Mouse (Mus musculus) ovary, postnatal 10 days (tissue): ENCODE results near the gene Jup.

Experiments
- DNase-seq: peaks from one replicate; pipeline ENCODE4 v3.0.0; 2022; ENCODE audit warnings: low spot score

Gene Jup

DNA sequence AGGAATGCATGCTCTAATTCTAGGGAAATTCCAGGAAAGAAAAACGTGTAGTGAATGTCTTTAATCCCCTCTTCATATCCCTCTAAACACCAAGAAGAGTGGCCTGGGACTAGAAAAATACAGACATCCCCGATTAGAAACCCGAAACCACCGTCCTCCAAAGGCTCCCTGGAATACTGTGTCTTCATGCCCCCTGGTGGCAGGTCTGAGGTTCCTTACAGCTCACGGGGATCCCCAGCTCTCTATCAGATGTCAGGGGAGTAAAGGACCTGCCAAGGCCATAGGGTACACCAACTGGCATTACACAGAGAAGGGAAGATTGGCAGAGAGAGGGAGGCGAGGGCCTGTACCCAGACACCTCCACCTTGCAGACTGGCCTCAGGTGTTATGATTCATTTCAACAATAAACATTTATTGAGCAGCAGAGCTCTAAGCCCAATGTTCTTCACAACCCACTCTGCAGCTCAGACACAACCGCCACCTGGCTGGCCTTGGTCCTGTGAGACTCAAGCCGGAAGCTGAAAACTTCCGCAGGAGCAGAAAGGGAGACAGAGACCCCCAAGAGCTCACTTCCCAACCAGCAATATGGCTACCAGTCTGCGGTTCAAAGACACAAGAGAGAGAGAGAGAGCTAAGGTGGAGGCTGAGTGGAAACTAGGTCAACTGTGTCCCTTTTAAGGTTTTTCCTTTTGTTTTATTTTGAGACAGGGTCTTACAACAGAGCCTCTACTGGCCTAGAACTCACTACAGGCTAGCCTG, 10.7 kb upstream of the Jup start:
- no peak for DNase-seq

DNA sequence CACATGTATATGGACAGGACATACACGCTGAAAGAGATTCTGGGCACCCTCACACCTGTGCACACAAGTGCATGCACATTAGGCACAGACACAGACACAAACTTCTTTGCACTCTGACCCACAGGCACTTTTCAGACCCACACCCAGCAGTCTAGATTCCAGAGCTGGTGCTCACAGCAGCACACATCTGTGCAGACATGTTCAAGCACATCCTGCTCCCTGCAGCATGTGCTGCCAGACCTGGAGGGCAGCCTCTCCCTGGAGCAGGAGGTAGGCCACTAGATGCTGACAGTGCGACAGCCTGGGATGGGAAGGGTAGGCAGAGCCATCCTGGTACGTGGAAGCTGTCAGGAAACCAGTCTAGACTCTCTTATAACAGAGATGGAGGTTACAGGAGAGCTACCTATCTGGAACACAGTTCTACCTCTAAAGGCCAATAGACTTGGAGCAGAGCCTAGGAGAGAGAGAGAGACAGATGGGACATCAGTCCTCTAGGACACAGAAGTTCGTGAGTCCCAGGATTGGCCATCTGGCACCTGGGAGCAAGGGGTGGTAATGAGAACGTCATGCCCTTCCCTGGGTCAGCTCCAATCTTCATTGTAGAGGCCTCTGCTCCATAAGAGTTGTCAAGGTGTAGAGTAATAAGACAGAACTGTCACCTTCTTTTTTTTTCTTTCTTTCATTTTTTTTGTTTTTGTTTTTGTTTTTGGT, 9.6 kb upstream of the Jup start:
- no peak for DNase-seq

DNA sequence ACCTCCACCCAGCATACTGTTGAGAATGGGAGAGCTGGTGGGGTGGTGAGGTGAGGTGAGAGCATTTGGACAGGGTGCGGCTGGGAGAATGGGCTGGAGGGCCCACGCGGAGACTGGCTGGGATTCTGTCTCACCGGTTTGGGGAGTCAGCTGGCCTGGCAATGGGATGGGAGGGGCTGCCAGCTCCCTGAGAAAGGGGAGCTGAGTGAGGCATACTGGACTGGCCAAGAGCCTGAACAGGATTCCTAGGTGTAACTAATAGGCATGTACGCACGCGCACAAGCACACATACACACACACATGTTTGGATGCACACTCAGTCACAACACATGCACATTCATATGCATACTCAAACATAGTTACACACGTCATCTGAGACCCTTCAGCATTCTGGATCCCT, 8.7 kb upstream of the Jup start:
- DNase-seq, result no peak

DNA sequence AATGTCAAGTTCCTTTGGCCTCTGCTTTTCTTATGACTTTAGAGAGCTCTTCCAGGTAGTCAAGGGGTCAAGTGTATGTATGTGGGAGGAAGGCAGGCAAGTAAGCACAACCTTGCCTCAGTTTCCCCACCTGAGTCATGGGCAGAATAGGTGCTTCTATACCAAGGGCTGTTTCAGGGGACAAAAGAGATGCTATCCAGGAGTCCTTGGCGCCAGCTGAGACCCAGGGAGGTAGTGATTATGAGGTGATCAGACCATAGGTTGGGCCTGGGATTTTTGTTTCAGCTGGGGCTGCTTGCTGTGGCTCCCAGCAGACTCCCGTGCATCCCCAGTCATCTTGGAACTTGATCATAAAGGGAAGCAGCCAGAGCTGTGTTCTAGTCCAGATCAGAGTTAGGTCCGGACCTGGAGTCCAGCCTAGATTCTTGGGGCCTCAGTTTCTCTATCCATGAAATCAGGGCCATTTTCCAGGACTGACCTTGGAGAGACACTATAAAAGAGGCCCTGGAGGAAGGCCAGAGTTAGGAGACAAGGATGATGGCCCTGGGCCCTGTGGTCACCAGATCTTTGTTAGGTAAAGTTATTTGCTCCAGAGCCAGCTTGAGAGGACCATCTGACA, 7.0 kb upstream of the Jup start:
- DNase-seq, result no peak

- DNase-seq, result no peak
These were observed 6.0 kb upstream of the Jup start for GRCm38 (mm10) chr11:100403445-100404134.

DNA sequence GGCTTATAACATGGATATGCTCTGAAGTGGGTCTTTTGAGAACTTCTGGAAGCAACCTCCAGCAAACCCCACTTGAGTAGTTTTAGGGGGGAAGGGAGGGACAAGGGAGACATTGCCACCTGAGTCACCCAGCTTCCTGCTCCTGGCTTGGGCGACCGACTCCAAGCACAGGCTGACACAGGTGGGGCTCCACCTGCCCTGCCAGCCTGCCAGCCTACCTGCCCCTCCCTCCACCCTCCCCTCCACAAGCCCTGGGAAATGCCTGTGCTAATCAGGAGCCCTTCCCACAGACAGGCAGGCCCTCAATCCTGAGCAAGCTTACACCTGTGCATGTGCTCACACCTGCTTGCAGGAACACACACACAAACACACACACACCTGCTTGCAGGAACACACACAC, 5.1 kb upstream of the Jup start:
- no peak for DNase-seq

- no peak for DNase-seq
These were observed 4.7 kb upstream of the Jup start for GRCm38 (mm10) chr11:100402240-100402639.

GRCm38 (mm10) chr11:100400842-100401241, 3.3 kb upstream of the Jup start:
- no peak for DNase-seq

- DNase-seq, result no peak
These were observed 2.4 kb upstream of the Jup start for GRCm38 (mm10) chr11:100399727-100400538.

- no peak for DNase-seq
These were observed 1.8 kb upstream of the Jup start for GRCm38 (mm10) chr11:100399320-100399719.

- DNase-seq, result no peak
These were observed 954 bp upstream of the Jup start for GRCm38 (mm10) chr11:100398517-100398916.

DNA sequence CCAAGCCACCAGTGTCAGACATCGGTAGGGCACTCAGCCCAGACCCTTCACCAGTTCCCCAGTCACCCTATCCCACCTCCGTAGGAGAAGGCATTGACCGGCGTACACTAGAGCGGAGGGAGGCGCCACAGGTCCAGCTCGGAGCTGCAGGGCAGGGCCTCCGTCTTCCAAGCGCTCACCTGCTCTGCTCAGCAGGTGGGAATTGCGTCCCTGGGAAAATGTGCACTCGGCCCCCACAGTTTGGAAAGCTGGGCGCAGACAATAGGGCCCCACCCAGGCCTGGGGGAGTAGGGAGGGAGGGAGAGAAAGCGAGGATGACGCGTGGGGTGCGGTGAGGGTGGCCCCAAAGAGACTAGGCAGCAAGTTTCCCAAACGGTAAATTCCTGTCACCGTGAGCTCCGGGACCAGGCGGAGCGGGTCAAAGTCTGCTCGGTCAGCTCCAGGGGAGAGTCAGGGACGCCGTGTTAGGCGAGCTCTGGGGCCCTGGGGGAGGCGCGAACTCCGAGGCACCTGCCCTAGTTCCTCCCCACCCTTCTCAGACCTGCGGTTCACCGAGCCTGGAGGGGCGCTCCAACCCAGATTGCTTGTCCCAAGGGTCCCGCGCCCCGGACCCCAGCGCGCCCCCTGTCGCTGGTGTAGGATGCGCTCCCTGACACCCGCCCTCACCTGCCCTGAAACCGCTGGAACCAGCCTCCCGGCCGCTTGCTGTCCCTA, 520 bp downstream of the Jup start:
- no peak for DNase-seq

DNA sequence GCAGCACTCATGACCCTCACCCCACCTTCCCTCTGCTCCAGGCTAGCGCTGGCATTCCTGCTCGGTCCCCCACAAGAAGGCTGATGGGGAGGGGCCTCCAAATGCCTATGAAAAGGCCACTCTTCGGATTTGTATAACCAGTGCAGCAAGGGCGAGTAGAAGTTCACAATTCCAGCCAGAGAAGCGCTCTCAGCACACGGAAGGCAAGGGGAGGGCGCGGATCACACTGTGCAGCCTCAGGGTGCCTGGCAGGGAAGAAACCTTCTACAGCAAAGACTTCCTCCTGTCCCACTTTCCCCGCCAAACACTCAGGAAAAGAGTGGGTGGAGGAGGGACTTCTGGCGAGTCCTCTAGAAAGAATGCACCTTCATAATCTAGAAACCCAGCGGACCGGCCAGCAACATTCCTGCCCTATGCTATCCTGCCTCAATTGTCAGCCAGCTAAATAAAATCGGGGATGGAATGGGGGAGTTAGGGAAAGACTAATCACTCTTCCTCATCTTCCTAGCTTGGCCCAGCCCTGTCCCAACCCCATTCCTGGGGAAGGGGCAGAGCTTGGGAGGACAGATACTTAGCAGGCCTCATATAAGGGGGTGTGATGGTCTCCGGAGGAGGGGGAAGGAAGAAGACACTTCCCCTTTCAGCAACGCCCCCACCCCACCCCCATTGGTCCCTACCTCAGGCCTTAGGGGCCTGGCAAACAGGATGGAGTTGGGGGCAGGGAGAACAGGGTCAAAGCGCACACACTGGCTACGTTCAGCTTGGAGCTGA, 1.5 kb downstream of the Jup start:
- no peak for DNase-seq

DNA sequence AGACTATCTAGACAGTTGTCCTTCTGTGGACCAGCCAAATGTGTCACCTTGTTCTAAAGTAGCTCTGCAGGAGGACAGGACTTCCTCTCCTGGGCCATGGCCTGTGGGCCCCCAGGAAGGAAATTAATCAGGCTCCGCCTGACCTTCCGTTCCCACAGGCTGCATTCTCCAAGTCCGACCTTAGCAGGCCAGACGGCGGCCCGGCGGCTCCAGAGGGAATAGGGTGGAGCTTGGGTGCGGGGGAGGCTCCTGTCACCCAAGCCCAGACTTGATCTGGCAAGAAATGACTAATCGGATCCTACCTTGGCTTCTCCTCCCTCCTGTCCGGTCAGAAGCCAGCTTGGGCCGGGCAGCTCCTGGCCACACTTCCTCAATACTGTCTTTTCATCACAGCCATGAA, 2.4 kb downstream of the Jup start:
- no peak for DNase-seq

GRCm38 (mm10) chr11:100394353-100395074, 3.0 kb downstream of the Jup start:
- no peak for DNase-seq

GRCm38 (mm10) chr11:100393733-100394132, 3.8 kb downstream of the Jup start:
- DNase-seq, result no peak

DNA sequence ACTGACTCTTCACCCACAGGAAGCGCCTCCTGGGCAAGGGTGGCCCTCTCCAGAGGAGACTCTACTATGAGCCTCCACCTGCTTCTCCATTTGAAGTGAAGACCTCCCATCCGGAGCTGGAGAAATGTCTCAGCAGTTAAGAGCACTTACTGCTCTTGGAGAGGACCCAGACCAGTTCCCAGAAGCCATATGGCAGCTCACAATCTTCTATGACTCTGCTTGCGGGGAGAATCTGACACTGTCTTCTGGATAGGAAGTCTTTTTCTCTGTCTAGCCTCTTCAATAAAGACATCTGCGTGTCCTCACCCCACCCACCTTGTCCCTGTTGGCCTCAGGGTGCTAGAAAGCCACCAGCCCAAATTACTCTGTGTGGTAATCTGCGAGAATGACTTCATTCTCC, 4.6 kb downstream of the Jup start:
- DNase-seq, result no peak

GRCm38 (mm10) chr11:100391884-100392345, 5.6 kb downstream of the Jup start:
- DNase-seq, result no peak

GRCm38 (mm10) chr11:100391081-100391883, 6.3 kb downstream of the Jup start:
- no peak for DNase-seq
